Mouse (Mus musculus): ENCODE results near the gene Trim66.

GRCm38 (mm10) chr7:109456563-109456962, 51.4 kb downstream of the Trim66 start:
- no peak for TF ChIP-seq CTCF (IDR thresholded peaks at IDR 0.05; ENCODE audit: control insufficient read depth, insufficient read depth, insufficient read length)
- TF ChIP-seq MAX (IDR thresholded peaks at IDR 0.05): no peak
- TF ChIP-seq USF1 (IDR thresholded peaks at IDR 0.05; ENCODE audit: low read depth): no peak
- no peak for TF ChIP-seq FOSL1 (IDR thresholded peaks at IDR 0.05; ENCODE audit: insufficient read depth, low read length, poor library complexity, severe bottlenecking)
- no peak for TF ChIP-seq MYOG (IDR thresholded peaks at IDR 0.05; ENCODE audit: control insufficient read depth, extremely low read depth, insufficient read length)
- TF ChIP-seq CEBPB (IDR thresholded peaks at IDR 0.05; ENCODE audit: low read depth): no peak

Measured in C2C12 (cell line).